Mouse (Mus musculus) heart, adult 2 months (tissue): ENCODE data around the gene Sdccag8. TPM values are rescaled to one million over a fixed set of nuclear protein-coding genes. Genes with fewer than 3 reads are reported as not detected.

Experiments used
- DNase-seq, 2 experiments: peaks; one replicate each; pipeline ENCODE4 v3.0.0; 2021
- H3K27ac ChIP-seq: fragments of 200-600 bp; 2 replicates; pipeline ENCODE4 v1.8.1; 2022
- H3K27me3 ChIP-seq: fragments of 200-500 bp; 2 replicates; pipeline ENCODE4 v1.6.1; 2012; ENCODE audit warnings: mild to moderate bottlenecking, low read length, inconsistent platforms, mixed read lengths; ENCODE audit not compliant: control insufficient read depth, insufficient read depth
- H3K36me3 ChIP-seq: fragments of 200-500 bp; 2 replicates; pipeline ENCODE4 v1.6.1; 2012; ENCODE audit warnings: low read length, inconsistent platforms; ENCODE audit not compliant: control insufficient read depth, insufficient read depth
- H3K4me1 ChIP-seq: fragments of 200-500 bp; 2 replicates; pipeline ENCODE4 v1.6.1; 2011; ENCODE audit warnings: low read length; ENCODE audit not compliant: control insufficient read depth, insufficient read depth
- H3K4me3 ChIP-seq: fragments of 200-600 bp; 2 replicates; pipeline ENCODE4 v1.8.1; 2022
- H3K79me2 ChIP-seq: fragments of 200-500 bp; replicated peaks from 2 replicates; pipeline ENCODE4 v1.6.1; 2012; ENCODE audit warnings: mild to moderate bottlenecking, inconsistent platforms, low read length, moderate library complexity, mixed read lengths; ENCODE audit not compliant: control insufficient read depth, insufficient read depth
- H3K9ac ChIP-seq: fragments of 200-500 bp; 2 replicates; pipeline ENCODE4 v1.6.1; 2012; ENCODE audit warnings: low read depth, mild to moderate bottlenecking, control low read depth, inconsistent platforms, low read length, mixed read lengths
- CTCF ChIP-seq: fragments of 200-600 bp; IDR thresholded peaks from 2 replicates; pipeline ENCODE4 v1.8.1; 2022; ENCODE audit warnings: antibody characterized with exemption, mild to moderate bottlenecking, moderate library complexity
- EP300 ChIP-seq: fragments of 200-500 bp; IDR thresholded peaks from 2 replicates; pipeline ENCODE4 v1.6.1; 2011; ENCODE audit warnings: low read depth, low read length, control low read depth; ENCODE audit not compliant: insufficient read depth
- POLR2A ChIP-seq: fragments of 200-500 bp; IDR thresholded peaks from 2 replicates; pipeline ENCODE4 v1.6.1; 2011; ENCODE audit warnings: mild to moderate bottlenecking, low read depth, low read length, control low read depth; ENCODE audit not compliant: insufficient read depth
- WGBS: fragments of 180-500 bp; shearing (Covaris S2); methylation state at CpG from one replicate; pipeline ENCODE4 v1.1.7; 2018; 5-methylcytosine and 5-hydroxymethylcytosine counted together
- intact Hi-C: fragments of 180-260 bp; cut with DNase I; formaldehyde crosslinking; loops from one replicate; pipeline ENCODE4 v1.15.1; 2025
- polyA plus RNA-seq: library from polyadenylated mRNA; depleted of rRNA; stranded (reverse); fragments of >200 nt; gene quantifications from 2 replicates; pipeline ENCODE4 v1.2.3, GENCODE M21; 2012
- total RNA-seq, 2 experiments: library from RNA; stranded (reverse); gene quantifications; 2 replicates each; pipeline ENCODE4 v1.2.3; 2021

The Sdccag8 gene
- total and polyA plus RNA-seq, 3 experiments, result 2.6 to 4.6 (median 3.5) TPM

DNA sequence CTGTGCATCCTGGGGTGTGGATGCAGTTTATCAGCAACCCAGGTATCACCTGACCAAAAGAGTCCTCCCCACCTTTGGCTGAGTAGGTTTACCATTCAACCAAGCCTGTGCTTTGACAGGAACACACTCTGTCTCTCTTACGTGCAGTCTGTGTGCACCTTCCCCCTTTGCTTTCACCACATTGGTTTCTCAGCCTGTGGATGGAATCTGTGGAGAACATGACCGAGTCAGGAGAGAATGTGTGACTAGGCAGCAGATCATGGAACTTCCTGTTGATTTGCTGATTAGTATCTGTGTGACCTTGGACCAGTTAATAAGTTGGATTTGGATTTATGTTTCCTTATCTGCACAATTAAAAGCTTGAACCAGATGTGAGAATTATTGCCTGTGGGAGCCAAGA is 3.7 kb downstream of the Sdccag8 start:
- TF ChIP-seq CTCF, result no peak
- no peak for TF ChIP-seq EP300
- no peak for TF ChIP-seq POLR2A
- H3K27ac ChIP-seq, result peak overlapping the region; percentile 57
- intact Hi-C loops, result no loop called here
- H3K9ac ChIP-seq, result no peak overlapping the region
- H3K36me3 ChIP-seq, result no peaks in the 10 kb centered on the region
- peaks cover 7% of the 10 kb centered on the region for H3K4me1 ChIP-seq
- 52% methylated on average over 2 of the region's 2 CpGs for WGBS
- no peak overlapping the region for H3K4me3 ChIP-seq
- H3K27me3 ChIP-seq, result no peaks in the 10 kb centered on the region
- no peaks in the 10 kb centered on the region for H3K79me2 ChIP-seq
- no peak for DNase-seq

- TF ChIP-seq CTCF (no peak), EP300 (peak; percentile 60; the same call in 1 of the 2 replicates), POLR2A (peak; percentile 23; the same call in 1 of the 2 replicates)
- Histone ChIP-seq H3K36me3 (peaks cover 2% of the 10 kb centered on the region; the same call in 1 of the 2 replicates), H3K4me3 (no peak overlapping the region), H3K27me3 (no peaks in the 10 kb centered on the region), H3K9ac (no peak overlapping the region), H3K79me2 (no peaks in the 10 kb centered on the region), H3K27ac (peak overlapping the region; percentile 57), H3K4me1 (peaks cover 10% of the 10 kb centered on the region)
- WGBS, result 13% methylated on average over 6 of the region's 6 CpGs
- intact Hi-C loops, result no loop called here
- peak; percentile 63 to 76 for DNase-seq
Measured at GRCm38 (mm10) chr1:176818763-176819162, 4.3 kb downstream of the Sdccag8 start.

DNA sequence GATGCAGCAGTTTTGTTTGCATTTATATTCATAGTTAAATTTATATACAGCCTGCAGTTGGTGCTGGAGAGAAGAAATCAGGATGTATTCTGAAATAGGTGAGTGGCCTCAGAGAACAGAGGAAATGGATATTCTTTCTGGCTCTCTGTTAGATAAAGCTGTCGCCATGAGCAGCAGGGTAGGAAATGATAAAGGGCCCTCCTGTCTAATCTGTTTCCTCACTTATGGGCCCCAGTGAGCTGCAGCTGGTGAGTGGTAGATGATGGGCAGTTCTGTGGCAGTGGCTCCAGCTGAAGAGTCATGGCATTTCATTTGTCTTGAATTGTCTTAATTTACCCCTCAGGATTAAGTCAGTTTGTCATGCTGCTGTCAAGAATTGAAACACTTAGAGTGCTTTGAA is 7.5 kb downstream of the Sdccag8 start:
- no peak overlapping the region for H3K27ac ChIP-seq
- whole genome bisulfite sequencing, result 14% methylated on average over 1 of the region's 1 CpGs

DNA sequence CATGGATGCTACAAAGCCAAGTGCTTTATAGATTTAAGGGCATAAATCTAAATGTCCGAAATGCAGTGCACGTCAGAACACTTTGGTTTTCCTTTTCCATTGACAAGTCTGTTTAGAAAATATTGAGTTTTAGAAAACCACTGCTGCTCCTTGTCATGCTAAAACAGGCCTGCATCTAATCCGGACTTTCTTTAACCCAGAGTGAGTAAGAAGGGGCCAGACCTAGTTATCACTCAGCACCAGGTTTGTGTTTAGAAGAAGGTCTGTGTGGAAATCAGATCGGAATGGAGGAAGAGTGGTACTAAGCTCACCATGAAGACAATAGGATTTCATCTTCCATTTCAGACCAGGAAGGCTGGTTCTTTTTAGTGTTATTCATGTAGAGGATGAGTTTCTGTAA is 8.5 kb downstream of the Sdccag8 start:
- WGBS, result 87% methylated on average over 4 of the region's 4 CpGs
- no peak for DNase-seq
- H3K4me1 ChIP-seq, result peaks cover 13% of the 10 kb centered on the region
- H3K27ac ChIP-seq, result no peak overlapping the region
- no peak for TF ChIP-seq POLR2A
- H3K36me3 ChIP-seq, result peaks cover 5% of the 10 kb centered on the region; the same call in 1 of the 2 replicates
- no peak overlapping the region for H3K4me3 ChIP-seq
- no peaks in the 10 kb centered on the region for H3K79me2 ChIP-seq
- intact Hi-C loops, result no loop called here
- H3K27me3 ChIP-seq, result no peaks in the 10 kb centered on the region
- no peak overlapping the region for H3K9ac ChIP-seq

More for the DNA sequence above, 7.5 kb downstream of the Sdccag8 start:
- intact Hi-C loops, result no loop called here
- TF ChIP-seq CTCF (no peak), EP300 (no peak), POLR2A (no peak)
- peaks cover 14% of the 10 kb centered on the region for H3K4me1 ChIP-seq
- no peaks in the 10 kb centered on the region for H3K79me2 ChIP-seq
- no peak overlapping the region for H3K4me3 ChIP-seq
- DNase-seq, result no peak
- no peak overlapping the region for H3K9ac ChIP-seq
- peaks cover 2% of the 10 kb centered on the region; the same call in 1 of the 2 replicates for H3K36me3 ChIP-seq
- no peaks in the 10 kb centered on the region for H3K27me3 ChIP-seq

DNA sequence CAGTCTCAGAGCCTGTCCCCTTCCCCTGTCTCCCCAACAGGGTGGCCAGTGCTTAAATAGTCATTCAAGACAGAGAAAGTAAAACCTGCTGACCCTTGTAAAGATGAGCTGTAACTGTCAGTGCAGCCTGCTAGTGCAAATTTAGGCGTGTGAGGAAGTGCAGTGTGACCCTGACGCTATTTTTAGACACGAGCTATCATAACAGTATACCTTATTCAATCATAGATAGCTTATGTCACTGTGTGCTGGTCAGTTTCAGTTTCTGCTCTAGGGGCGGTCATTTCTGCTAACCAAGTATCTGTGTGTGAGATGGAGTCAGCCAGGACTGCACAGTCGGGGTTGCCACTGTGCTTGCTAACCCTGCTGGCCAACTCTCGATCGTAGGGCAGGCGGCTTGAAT is 9.4 kb downstream of the Sdccag8 start:
- Histone ChIP-seq H3K27ac (peak overlapping the region; percentile 7; the same call in 1 of the 2 replicates), H3K4me3 (no peak overlapping the region), H3K9ac (peak overlapping the region; percentile 33), H3K36me3 (peaks cover 8% of the 10 kb centered on the region), H3K79me2 (no peaks in the 10 kb centered on the region), H3K4me1 (peaks cover 10% of the 10 kb centered on the region), H3K27me3 (no peaks in the 10 kb centered on the region)
- intact Hi-C loops, result no loop called here
- no peak for DNase-seq
- TF ChIP-seq CTCF (no peak), POLR2A (no peak), EP300 (no peak)
- 25% methylated on average over 8 of the region's 8 CpGs for WGBS

DNA sequence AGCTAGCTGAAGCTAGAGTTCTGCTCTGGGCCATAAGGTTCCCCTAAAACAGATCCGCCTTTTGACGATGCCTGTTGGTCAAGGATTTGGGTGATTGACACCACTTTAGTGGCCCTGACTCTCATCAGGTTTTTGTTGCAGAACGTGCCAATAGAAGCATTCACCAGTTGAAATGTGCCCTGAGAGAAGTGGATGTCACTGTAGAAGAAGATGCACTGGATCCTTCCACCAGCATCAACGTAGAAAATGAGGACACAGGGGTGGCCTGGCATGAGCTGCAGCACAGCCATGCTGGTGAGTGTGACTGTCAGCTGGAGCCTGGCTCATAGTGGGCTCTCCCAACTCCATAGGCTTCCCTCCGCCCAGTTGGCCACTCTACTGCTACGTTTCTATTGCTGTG is 10.2 kb downstream of the Sdccag8 start:
- Histone ChIP-seq H3K36me3 (peaks cover 8% of the 10 kb centered on the region), H3K9ac (no peak overlapping the region), H3K27ac (no peak overlapping the region), H3K27me3 (no peaks in the 10 kb centered on the region), H3K79me2 (no peaks in the 10 kb centered on the region), H3K4me1 (peaks cover 10% of the 10 kb centered on the region), H3K4me3 (no peak overlapping the region)
- DNase-seq, result no peak
- 92% methylated on average over 6 of the region's 6 CpGs for WGBS
- intact Hi-C loops, result no loop called here
- no peak for TF ChIP-seq CTCF
- TF ChIP-seq EP300, result no peak
- TF ChIP-seq POLR2A, result no peak

DNA sequence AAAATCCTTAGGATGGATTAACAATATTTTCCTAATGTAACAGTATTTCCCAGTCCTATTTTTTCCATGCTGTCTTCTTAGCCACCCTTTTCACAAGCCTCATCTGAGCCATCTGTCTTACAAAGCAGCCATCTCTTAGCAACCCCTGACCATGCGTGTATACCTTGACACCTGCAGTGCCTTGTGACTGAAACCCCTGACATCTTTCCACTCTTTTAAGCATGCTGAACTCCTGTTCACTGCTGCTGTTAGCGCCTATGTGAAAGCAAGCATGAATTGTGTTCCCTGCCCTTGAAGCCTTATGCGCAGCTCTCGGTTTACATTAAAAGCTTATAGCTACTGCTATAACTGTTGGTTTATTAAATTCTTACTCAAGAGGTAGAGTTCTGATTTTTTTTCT is 10.6 kb downstream of the Sdccag8 start:
- Histone ChIP-seq H3K4me3 (no peak overlapping the region), H3K79me2 (no peaks in the 10 kb centered on the region), H3K9ac (no peak overlapping the region), H3K27ac (no peak overlapping the region), H3K4me1 (peaks cover 10% of the 10 kb centered on the region), H3K27me3 (no peaks in the 10 kb centered on the region), H3K36me3 (peaks cover 8% of the 10 kb centered on the region)
- intact Hi-C loops, result no loop called here
- TF ChIP-seq EP300 (no peak), CTCF (no peak), POLR2A (no peak)
- DNase-seq, result no peak
- over 99% methylated on average over 4 of the region's 4 CpGs for WGBS
